8 mouse cellular contexts compared by ENCODE assay signal in genomic region chr10:80141243-80141642, GRCm38 (mm10). TPM values are rescaled to one million over a fixed set of nuclear protein-coding genes. Genes with fewer than 3 reads are reported as not detected.
DNase-seq lines count a peak whose midpoint lies in the region; ATAC-seq and TF ChIP-seq lines count a peak whose summit lies in the region.

No protein-coding gene starts in this region.

- peaks cover 96% of the 10 kb centered on the region for H3K4me1 ChIP-seq in erythroblast, embryonic 14.5 days (ENCODE audit: control insufficient read depth)
- H3K4me1 ChIP-seq in heart, embryonic 12.5 days (replicated peaks), result peaks cover 72% of the 10 kb centered on the region
- H3K4me1 ChIP-seq in kidney, postnatal 0 days (replicated peaks; ENCODE audit: insufficient read depth, low read length), result peaks cover 26% of the 10 kb centered on the region
- H3K4me1 ChIP-seq in liver, embryonic 11.5 days (replicated peaks; ENCODE audit: control insufficient read depth, insufficient read depth, low read length), result peaks cover 60% of the 10 kb centered on the region

- peak; percentile 80 for ATAC-seq in heart, embryonic 12.5 days (ENCODE audit: insufficient number of reproducible peaks, low FRiP score)
- ATAC-seq in kidney, postnatal 0 days (replicated peaks; ENCODE audit: low FRiP score, low read depth), result peak; percentile 53
- peak; percentile 80 for ATAC-seq in liver, embryonic 11.5 days (replicated peaks; ENCODE audit: low FRiP score)

- peak overlapping the region; percentile 59 for H3K27ac ChIP-seq in heart, embryonic 12.5 days (ENCODE audit: poor library complexity, severe bottlenecking)
- H3K27ac ChIP-seq in kidney, postnatal 0 days, result peak overlapping the region; percentile 85
- H3K27ac ChIP-seq in liver, embryonic 11.5 days (ENCODE audit: low read depth, low read length), result peak overlapping the region; percentile 88

- peaks cover 31% of the 10 kb centered on the region for H3K79me2 ChIP-seq in myocyte (ENCODE audit: control insufficient read depth, insufficient read depth)

- peak overlapping the region; percentile 68 for H3K4me2 ChIP-seq in heart, embryonic 12.5 days
- peak overlapping the region; percentile 80 for H3K4me2 ChIP-seq in kidney, postnatal 0 days (ENCODE audit: low read length)
- H3K4me2 ChIP-seq in liver, embryonic 11.5 days, result peak overlapping the region; percentile 75
- peak overlapping the region; percentile 91 for H3K4me2 ChIP-seq in myocyte (ENCODE audit: low read depth)

- H3K36me3 ChIP-seq in erythroblast, embryonic 14.5 days (ENCODE audit: control insufficient read depth), result peaks cover 34% of the 10 kb centered on the region
- peaks cover 30% of the 10 kb centered on the region for H3K36me3 ChIP-seq in heart, embryonic 12.5 days
- peaks cover 24% of the 10 kb centered on the region for H3K36me3 ChIP-seq in kidney, postnatal 0 days (ENCODE audit: insufficient read depth, low read length)
- H3K36me3 ChIP-seq in liver, embryonic 11.5 days (ENCODE audit: control insufficient read depth, insufficient read depth, low read length), result peaks cover 27% of the 10 kb centered on the region
- peaks cover 15% of the 10 kb centered on the region for H3K36me3 ChIP-seq in myocyte (ENCODE audit: control insufficient read depth, insufficient read depth)

- peak; percentile 67 for TF ChIP-seq POLR2A in myocyte (IDR thresholded peaks at IDR 0.05; ENCODE audit: insufficient read length, low read depth)

- TF ChIP-seq CTCF in kidney, postnatal 0 days (IDR thresholded peaks at IDR 0.05; ENCODE audit: low read depth), result peak; percentile 75

- H3K9me3 ChIP-seq in erythroblast, embryonic 14.5 days (ENCODE audit: control insufficient read depth, low read length), result peaks cover 5% of the 10 kb centered on the region; the same call in 1 of the 2 replicates
- no peaks in the 10 kb centered on the region for H3K9me3 ChIP-seq in heart, embryonic 12.5 days (replicated peaks)
- no peaks in the 10 kb centered on the region for H3K9me3 ChIP-seq in kidney, postnatal 0 days (replicated peaks; ENCODE audit: low read length)
- H3K9me3 ChIP-seq in liver, embryonic 11.5 days (ENCODE audit: control insufficient read depth, low read length), result no peaks in the 10 kb centered on the region

- under 1% methylated on average over 29 of the region's 29 CpGs for WGBS in heart, embryonic 12.5 days
- WGBS in kidney, postnatal 0 days, result under 1% methylated on average over 29 of the region's 29 CpGs
- 0% methylated on average over 29 of the region's 29 CpGs for WGBS in liver, embryonic 11.5 days

- peak overlapping the region; percentile 61 for H3K9ac ChIP-seq in heart, embryonic 12.5 days
- 0 out of 2 replicates have a peak overlapping the region, but pooled peaks have one; percentile 40 for H3K9ac ChIP-seq in kidney, postnatal 0 days (ENCODE audit: low read depth, low read length)
- peak overlapping the region; percentile 63 for H3K9ac ChIP-seq in liver, embryonic 11.5 days (ENCODE audit: low read depth, low read length)

- peaks cover 41% of the 10 kb centered on the region for H3K27me3 ChIP-seq in erythroblast, embryonic 14.5 days (ENCODE audit: control insufficient read depth)
- H3K27me3 ChIP-seq in heart, embryonic 12.5 days (replicated peaks), result peaks cover 23% of the 10 kb centered on the region
- H3K27me3 ChIP-seq in kidney, postnatal 0 days (ENCODE audit: insufficient read depth, low read length), result no peaks in the 10 kb centered on the region
- peaks cover 26% of the 10 kb centered on the region for H3K27me3 ChIP-seq in liver, embryonic 11.5 days (replicated peaks; ENCODE audit: control insufficient read depth, insufficient read depth, low read length)
- H3K27me3 ChIP-seq in myocyte (ENCODE audit: control insufficient read depth, insufficient read depth, insufficient read length), result no peaks in the 10 kb centered on the region

- DNase-seq in CD4-positive, CD25-positive, alpha-beta regulatory T cell, adult 2 months (ENCODE audit: low read depth, low spot score), result peak; percentile 100
- DNase-seq in brain, embryonic 18.5 days (ENCODE audit: low read depth, low spot score), result peak; percentile 87
- peak; percentile 95 for DNase-seq in kidney, postnatal 0 days (ENCODE audit: low spot score)
- DNase-seq in liver, embryonic 11.5 days (ENCODE audit: low spot score), result peak; percentile 96
- peak; percentile 93 to 96 for DNase-seq in spleen, postnatal 4 days (ENCODE audit: low spot score in 2 of 2)

- peak overlapping the region; percentile 86 for H3K4me3 ChIP-seq in erythroblast, embryonic 14.5 days (replicated peaks)
- H3K4me3 ChIP-seq in heart, embryonic 12.5 days, result peak overlapping the region; percentile 72
- peak overlapping the region; percentile 63 for H3K4me3 ChIP-seq in kidney, postnatal 0 days (replicated peaks; ENCODE audit: low read depth, low read length)
- H3K4me3 ChIP-seq in liver, embryonic 11.5 days (ENCODE audit: low read depth, low read length), result peak overlapping the region; percentile 80
- peak overlapping the region; percentile 63 for H3K4me3 ChIP-seq in myocyte

- H3ac ChIP-seq in myocyte (ENCODE audit: control insufficient read depth, insufficient read length), result no peak overlapping the region

TF ChIP-seq in myocyte, 11 proteins besides CTCF, POLR2A, EP300 and RAD21:
- TF ChIP-seq POLR2AphosphoS2 (IDR thresholded peaks at IDR 0.05; ENCODE audit: insufficient read length, low read depth) (peak; percentile 81), TCF3 (IDR thresholded peaks at IDR 0.05; ENCODE audit: insufficient read length, low read depth) (no peak), MYOG (IDR thresholded peaks at IDR 0.05; ENCODE audit: control insufficient read depth in 1 of 3, insufficient read depth in 1 of 3, insufficient read length in 2 of 3, low read depth in 2 of 3) (peak in 1 of 3 experiments; percentile 10), E2F4 (IDR thresholded peaks at IDR 0.05; ENCODE audit: insufficient read depth) (no peak), MYOD1 (IDR thresholded peaks at IDR 0.05; ENCODE audit: control insufficient read depth in 1 of 3, insufficient read length in 2 of 3, low read depth in 2 of 3) (peak in 1 of 3 experiments; percentile 2)

RNA-seq across cellular contexts. Expression of gene Cbarp, which starts 0.6 kb away (rescaled TPM):
- polyA plus RNA-seq in erythroblast, embryonic 14.5 days (2012), result 0.15 and 0.52 TPM in 2 replicates
- 1.7 and 3.6 TPM in 2 replicates for polyA plus RNA-seq in heart, embryonic 12.5 days (2016; fragmentation: Nextera tagmentation; extraction: Ambion mirVana)
- polyA plus RNA-seq in kidney, postnatal 0 days (2015; fragmentation: Nextera tagmentation; extraction: Ambion mirVana), result 4.7 and 6.4 TPM in 2 replicates
- 2.8 and 3.1 TPM in 2 replicates for polyA plus RNA-seq in liver, embryonic 11.5 days (2014; fragmentation: Nextera tagmentation; extraction: Ambion mirVana)
- 10.0 TPM for polyA plus RNA-seq in myocyte (2012; fragmentation: generic; extraction: Trizol)

RNA-seq across cellular contexts. Expression of gene Atp5d, which starts 2.8 kb away (rescaled TPM):
- 139 and 144 TPM in 2 replicates for polyA plus RNA-seq in erythroblast, embryonic 14.5 days (2012)
- polyA plus RNA-seq in heart, embryonic 12.5 days (2016; fragmentation: Nextera tagmentation; extraction: Ambion mirVana), result 827 and 861 TPM in 2 replicates
- 936 and 986 TPM in 2 replicates for polyA plus RNA-seq in kidney, postnatal 0 days (2015; fragmentation: Nextera tagmentation; extraction: Ambion mirVana)
- polyA plus RNA-seq in liver, embryonic 11.5 days (2014; fragmentation: Nextera tagmentation; extraction: Ambion mirVana), result 482 and 514 TPM in 2 replicates
- polyA plus RNA-seq in myocyte (2012; fragmentation: generic; extraction: Trizol), result 1,163 TPM

RNA-seq across cellular contexts. Expression of gene Midn, which starts 6.8 kb away (rescaled TPM):
- polyA plus RNA-seq in erythroblast, embryonic 14.5 days (2012), result 7.0 and 9.3 TPM in 2 replicates
- polyA plus RNA-seq in heart, embryonic 12.5 days (2016; fragmentation: Nextera tagmentation; extraction: Ambion mirVana), result 25.9 and 28.9 TPM in 2 replicates
- 13.7 and 18.6 TPM in 2 replicates for polyA plus RNA-seq in kidney, postnatal 0 days (2015; fragmentation: Nextera tagmentation; extraction: Ambion mirVana)
- polyA plus RNA-seq in liver, embryonic 11.5 days (2014; fragmentation: Nextera tagmentation; extraction: Ambion mirVana), result 19.2 and 20.1 TPM in 2 replicates
- 131 TPM for polyA plus RNA-seq in myocyte (2012; fragmentation: generic; extraction: Trizol)

RNA-seq across cellular contexts. Expression of gene Cirbp, which starts 24.5 kb away (rescaled TPM):
- polyA plus RNA-seq in erythroblast, embryonic 14.5 days (2012), result 3.9 and 4.3 TPM in 2 replicates
- polyA plus RNA-seq in heart, embryonic 12.5 days (2016; fragmentation: Nextera tagmentation; extraction: Ambion mirVana), result 110 and 118 TPM in 2 replicates
- polyA plus RNA-seq in kidney, postnatal 0 days (2015; fragmentation: Nextera tagmentation; extraction: Ambion mirVana), result 290 and 317 TPM in 2 replicates
- polyA plus RNA-seq in liver, embryonic 11.5 days (2014; fragmentation: Nextera tagmentation; extraction: Ambion mirVana), result 22.5 and 25.1 TPM in 2 replicates
- polyA plus RNA-seq in myocyte (2012; fragmentation: generic; extraction: Trizol), result 54.2 TPM

RNA-seq across cellular contexts. Expression of gene Stk11, which starts 25.6 kb away (rescaled TPM):
- polyA plus RNA-seq in erythroblast, embryonic 14.5 days (2012), result 69.2 and 71.6 TPM in 2 replicates
- 10.8 and 13.8 TPM in 2 replicates for polyA plus RNA-seq in heart, embryonic 12.5 days (2016; fragmentation: Nextera tagmentation; extraction: Ambion mirVana)
- 14.2 and 15.1 TPM in 2 replicates for polyA plus RNA-seq in kidney, postnatal 0 days (2015; fragmentation: Nextera tagmentation; extraction: Ambion mirVana)
- 25.1 and 33.5 TPM in 2 replicates for polyA plus RNA-seq in liver, embryonic 11.5 days (2014; fragmentation: Nextera tagmentation; extraction: Ambion mirVana)
- polyA plus RNA-seq in myocyte (2012; fragmentation: generic; extraction: Trizol), result 150 TPM

Comparison
In these comparisons a context has a peak if more than half of its experiments do, and no peak if none do; other contexts are left out.
1. Peak in every context shown above with its lines: DNase-seq, ATAC-seq, H3K4me3 ChIP-seq and H3K27ac ChIP-seq.